Mouse (Mus musculus) frontal cortex, postnatal 25 days (tissue): ENCODE results near the gene Kcnt2.
A peak's percentile ranks its signal among the peaks of the same experiment; 100 is the strongest.

Source experiments
- DNase-seq, 2 experiments: peaks; one replicate each; pipeline ENCODE4 v3.0.0; 2022; ENCODE audit warnings: low spot score in 2 of 2

The Kcnt2 gene

GRCm38 (mm10) chr1:140491406-140491805 lies 245.4 kb downstream of the Kcnt2 start:
- no peak for DNase-seq

- DNase-seq = no peak
Observed at GRCm38 (mm10) chr1:140492237-140492636, 246.3 kb downstream of the Kcnt2 start.

GRCm38 (mm10) chr1:140513451-140513850 lies 267.5 kb downstream of the Kcnt2 start:
- DNase-seq = no peak

GRCm38 (mm10) chr1:140531285-140531908 lies 285.4 kb downstream of the Kcnt2 start:
- peak in 1 of 2 experiments; percentile 19 for DNase-seq

- DNase-seq = no peak
Observed at GRCm38 (mm10) chr1:140534849-140535248, 288.9 kb downstream of the Kcnt2 start.

- DNase-seq = no peak
Observed at GRCm38 (mm10) chr1:140542066-140542465, 296.1 kb downstream of the Kcnt2 start.

GRCm38 (mm10) chr1:140548711-140549110 lies 302.8 kb downstream of the Kcnt2 start:
- DNase-seq = no peak

- no peak for DNase-seq
Observed at GRCm38 (mm10) chr1:140560801-140561200, 314.8 kb downstream of the Kcnt2 start.

- DNase-seq = no peak
Observed at GRCm38 (mm10) chr1:140572141-140572540, 326.2 kb downstream of the Kcnt2 start.

- no peak for DNase-seq
Observed at GRCm38 (mm10) chr1:140578607-140579006, 332.6 kb downstream of the Kcnt2 start.

- no peak for DNase-seq
Observed at GRCm38 (mm10) chr1:140588302-140588701, 342.3 kb downstream of the Kcnt2 start.

- DNase-seq = no peak
Observed at GRCm38 (mm10) chr1:140608765-140609297, 362.9 kb downstream of the Kcnt2 start.

- DNase-seq = no peak
Observed at GRCm38 (mm10) chr1:140613101-140613500, 367.1 kb downstream of the Kcnt2 start.

GRCm38 (mm10) chr1:140614840-140615239 lies 368.9 kb downstream of the Kcnt2 start:
- DNase-seq = no peak

- DNase-seq = no peak
Observed at GRCm38 (mm10) chr1:140618164-140618563, 372.2 kb downstream of the Kcnt2 start.

GRCm38 (mm10) chr1:140624918-140625317 lies 379.0 kb downstream of the Kcnt2 start:
- DNase-seq = no peak

- DNase-seq = no peak
Observed at GRCm38 (mm10) chr1:140659607-140660340, 413.8 kb downstream of the Kcnt2 start.

- no peak for DNase-seq
Observed at GRCm38 (mm10) chr1:140660751-140661403, 414.9 kb downstream of the Kcnt2 start.

GRCm38 (mm10) chr1:140661404-140661787 lies 415.4 kb downstream of the Kcnt2 start:
- no peak for DNase-seq
